Mouse (Mus musculus) embryo, embryonic 11 days (tissue): ENCODE measurements around the gene B4galt5.

Source experiments
- DNase-seq: peaks from one replicate; pipeline ENCODE4 v3.0.0-alpha.2; 2015

The B4galt5 gene

DNA sequence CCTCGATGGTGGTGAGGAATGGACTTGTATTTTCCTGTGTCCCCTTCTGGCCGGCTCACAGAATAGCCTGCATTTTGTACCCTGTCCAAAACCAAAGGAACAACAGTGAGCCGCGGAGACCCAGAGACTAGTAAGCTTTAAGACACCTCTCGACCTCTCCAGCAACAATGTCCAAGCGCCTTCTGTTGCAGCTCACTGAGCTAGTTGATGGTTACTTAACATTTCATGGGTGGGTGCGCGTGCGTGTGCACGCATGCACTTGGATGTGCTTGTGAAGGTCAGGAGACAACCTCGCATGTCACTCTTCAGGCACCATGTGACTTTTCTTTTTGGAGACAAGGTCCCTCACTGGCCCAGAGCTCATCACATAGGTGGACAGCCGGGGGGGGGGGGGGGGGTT, 47.0 kb downstream of the B4galt5 start:
- DNase-seq = no peak

DNA sequence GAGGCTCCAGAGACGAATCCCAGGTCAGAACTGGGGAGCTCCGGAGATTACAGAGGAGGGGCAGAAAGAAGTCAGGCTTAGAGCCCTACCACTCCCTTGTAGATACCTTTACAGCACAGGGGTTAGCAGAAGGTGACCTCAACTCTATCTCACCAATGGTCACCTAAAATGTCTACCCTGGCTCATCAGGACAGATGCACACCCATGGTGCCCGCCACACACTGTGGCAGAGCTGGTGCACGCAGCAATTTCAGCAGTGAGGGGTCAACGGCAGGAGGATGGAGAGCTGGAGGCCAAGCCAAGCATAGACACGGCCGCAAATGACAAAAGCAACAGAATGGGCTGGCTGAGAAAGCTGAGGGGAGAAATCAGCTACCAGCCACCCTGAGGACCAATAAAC, 47.4 kb downstream of the B4galt5 start:
- no peak for DNase-seq

DNA sequence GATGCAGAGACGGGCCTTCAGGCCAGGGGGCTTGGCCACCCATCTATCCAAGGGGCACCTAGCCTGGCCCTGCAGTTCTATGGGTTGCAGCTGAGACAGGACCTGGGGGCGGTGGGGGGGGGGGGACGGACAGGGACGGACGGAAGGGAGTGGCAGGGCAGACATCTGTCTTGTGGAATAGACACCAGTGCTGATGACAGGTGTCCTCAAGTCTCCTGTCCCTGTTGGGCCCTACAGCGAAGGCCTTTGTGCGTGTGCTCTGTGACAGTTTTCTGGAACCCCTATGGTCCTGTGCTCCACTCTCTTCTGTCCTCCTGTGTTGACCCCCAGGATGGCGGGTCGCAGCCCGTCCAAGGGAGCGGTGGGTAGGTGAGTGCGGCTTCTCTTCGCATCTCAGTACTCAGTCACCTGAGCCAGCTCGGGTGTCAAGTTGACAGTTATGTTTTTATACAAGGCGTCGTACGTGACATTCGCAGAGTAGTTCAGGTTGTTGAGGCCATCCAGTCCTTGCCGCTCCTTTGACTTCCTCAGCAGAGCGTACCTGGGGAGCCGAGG, 48.0 kb downstream of the B4galt5 start:
- no peak for DNase-seq

DNA sequence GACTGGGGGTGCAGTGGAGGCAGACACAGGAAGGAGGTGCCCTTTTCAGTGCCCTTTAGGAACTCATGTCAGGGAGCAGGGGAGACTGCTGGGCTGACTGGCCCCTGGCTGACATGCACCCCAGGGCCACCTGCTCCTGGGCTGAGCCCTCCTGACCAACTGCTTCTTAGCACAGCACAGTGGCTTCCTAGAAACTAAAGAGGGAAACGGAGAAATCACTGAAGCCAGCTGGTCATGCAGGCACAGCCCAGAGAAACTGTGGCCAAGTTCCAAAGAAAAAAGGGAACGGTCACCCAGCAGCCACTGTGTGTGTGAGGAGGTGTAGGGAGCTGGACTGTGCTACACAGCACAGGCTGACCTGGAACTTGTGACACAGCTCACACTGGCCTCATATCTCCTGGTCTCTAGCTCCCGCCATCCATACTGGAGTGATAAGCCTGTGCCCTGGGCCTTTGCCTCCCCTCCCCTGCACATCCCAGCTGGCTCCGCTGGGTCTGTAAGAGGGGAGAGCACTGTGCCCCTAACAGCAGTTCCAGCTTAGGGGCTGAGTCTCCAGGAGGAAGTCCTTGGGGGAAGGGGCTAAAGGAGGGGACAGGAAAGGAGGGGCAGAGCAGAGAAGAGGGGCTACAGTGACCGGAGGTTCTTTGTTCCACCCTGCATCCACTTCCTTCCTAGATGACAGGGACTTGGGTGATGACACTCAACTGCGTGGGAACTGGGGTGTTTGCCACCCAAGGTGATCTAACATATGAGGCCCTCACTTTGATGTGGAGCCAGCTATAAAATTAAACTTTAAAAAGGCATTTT, 48.9 kb downstream of the B4galt5 start:
- DNase-seq = no peak

DNA sequence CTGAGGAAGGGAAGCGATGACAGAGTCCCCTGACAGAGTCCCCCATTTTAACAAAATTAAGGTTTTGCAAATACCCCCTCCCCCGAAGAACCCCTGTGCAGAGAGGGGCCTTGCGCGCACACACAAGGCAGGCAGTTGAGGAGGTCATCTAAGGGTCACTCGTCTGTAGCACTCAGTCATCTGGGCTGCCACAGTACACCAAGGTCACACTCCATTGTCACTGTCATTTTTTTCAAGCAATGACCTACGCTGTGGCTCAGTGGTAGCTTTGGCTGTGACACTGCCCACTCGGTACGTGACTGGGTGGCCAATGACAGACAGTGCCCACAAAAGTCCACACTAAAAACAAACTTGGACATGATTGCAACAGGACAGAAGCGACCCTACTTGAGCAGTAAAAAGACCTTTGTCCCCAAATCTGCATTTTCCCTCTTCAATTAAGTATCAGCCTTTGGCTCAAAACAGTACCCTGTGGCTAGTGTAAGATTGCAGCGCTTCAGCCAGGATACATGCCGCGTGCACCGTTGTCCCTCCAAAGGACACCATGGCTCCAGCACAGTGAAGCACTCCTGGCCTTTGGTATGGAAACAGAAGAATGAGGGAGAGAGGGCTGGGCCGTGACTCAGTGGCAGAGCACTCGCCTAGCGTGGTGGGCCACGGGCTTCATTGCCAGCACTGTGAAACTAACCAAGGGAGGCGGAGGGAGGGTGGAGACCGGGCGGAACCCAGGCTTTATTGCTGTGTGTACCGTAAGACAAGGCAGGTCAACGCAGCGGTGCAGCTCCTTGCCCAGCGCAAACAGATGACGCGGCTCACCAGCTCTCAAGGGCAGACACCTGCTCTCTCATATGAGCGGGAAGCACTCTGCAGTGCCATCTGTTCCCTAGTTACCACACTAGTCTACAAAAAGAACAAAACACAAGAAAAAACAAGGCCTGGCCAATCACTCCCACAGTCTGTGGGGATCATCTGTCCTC, 50.0 kb downstream of the B4galt5 start:
- peak; percentile 51 for DNase-seq

DNA sequence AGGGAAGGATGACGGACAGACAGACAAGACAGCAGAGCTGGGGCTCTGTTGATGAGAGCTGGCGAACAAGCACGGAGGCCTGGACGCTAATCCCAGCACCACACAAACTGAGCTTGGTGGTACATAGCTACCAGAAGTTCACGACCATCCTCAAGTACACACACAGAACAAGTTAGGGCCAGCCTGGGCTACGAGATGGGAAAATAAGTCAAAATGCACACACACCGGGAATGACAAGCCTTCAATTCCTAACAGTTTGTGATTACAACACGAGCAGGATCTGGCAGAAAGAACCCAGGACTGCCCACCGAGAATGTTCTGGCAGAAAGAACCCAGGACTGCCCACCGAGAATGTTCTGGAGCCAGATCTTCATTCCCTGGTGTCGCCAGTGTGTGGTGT, 51.0 kb downstream of the B4galt5 start:
- DNase-seq = no peak

DNA sequence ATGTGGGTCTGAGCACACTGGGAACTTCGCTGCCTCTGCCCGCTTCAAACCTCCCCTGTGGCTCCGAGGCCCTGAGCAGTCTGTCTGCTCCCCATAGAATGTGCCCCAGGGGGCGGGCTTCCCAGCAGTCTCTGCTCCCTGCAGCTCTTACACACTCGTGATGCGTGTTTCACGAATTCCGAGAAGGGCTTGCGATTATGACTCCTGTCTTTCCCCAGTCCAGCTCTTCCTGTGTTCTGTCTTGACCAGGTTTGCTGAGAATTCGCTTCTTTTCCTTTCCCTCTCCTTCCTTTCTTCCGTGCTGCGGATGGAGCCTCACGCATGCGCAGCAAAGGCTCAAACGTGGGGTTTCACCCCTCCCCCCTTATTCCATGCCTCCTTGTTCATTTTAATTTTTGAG, 54.1 kb downstream of the B4galt5 start:
- DNase-seq = peak; percentile 29

DNA sequence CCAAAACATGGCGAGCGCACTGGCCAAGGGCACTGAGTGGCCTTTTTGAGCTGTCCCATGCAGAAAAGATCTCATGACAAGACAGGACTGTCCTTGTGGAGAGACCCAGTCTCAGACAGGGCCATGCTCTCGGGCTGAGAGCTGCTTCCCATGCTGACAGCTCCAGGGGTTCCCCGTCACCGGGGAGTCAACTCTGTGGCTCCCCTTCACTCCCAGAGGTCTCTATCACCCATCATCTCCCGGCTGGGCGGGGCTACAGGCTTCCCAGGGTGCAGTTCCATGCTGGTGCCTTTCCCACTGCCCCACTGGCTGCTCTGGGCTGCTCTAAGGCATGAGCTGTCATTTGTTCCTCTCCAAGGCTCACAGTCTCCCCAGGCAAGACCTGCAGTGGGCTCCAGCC, 54.8 kb downstream of the B4galt5 start:
- DNase-seq = no peak

DNA sequence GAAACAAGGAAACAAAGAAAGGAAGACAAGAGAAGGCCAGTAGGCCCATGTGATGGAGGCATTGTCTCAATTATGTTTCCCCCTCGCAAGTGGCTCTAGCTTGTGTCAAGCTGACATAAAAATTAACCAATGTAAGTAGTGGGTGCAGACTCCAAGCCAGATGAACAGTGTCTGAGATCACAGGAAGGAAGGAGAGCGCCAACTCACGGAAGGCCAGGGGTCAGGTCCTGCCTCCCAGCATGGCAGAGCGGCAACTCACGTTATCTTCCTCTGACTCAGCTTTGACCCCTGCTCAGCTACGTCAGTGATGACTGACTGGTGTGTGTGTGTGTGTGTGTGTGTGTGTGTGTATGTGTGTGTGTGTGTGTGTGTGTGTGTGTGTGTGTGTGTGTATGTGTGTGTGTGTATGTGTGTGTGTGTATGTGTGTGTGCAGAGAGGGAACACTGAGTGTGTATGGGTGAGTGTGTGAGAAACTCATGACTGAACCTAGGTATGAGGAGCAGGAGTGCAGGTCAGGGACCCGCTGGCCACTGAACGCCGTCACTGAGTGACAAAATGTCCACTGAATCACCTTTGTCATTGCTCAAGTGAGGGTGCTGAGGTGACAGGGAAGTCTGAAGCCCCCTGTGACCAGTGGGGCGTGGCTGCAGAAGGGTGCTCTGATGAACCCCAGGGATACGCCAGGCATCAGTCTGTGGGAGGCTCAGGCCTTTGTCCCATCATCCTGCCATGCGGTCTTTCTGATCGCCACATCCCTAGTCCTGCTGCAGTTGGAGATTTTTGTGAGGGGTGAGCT, 55.5 kb downstream of the B4galt5 start:
- peak; percentile 64 for DNase-seq

DNA sequence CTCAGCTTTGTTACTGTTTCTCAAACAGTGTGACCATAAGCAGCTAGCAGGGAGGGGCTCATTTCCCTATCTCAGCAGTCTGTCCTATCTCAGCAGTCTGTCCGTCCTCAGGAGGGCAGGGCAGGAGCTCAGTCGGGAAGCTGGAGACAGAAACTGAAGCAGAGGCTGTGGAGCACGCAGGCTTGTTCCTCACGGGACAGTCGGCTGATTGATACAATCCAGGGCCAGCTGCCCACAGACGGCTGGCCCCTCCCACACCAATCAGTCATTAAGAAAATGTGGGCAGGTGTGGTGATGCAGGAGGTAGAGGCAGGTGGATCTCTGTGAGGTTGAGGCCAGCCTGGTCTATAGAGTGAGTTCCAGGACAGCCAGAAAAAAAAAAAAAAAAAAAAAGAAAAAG, 56.1 kb downstream of the B4galt5 start:
- peak; percentile 43 for DNase-seq

DNA sequence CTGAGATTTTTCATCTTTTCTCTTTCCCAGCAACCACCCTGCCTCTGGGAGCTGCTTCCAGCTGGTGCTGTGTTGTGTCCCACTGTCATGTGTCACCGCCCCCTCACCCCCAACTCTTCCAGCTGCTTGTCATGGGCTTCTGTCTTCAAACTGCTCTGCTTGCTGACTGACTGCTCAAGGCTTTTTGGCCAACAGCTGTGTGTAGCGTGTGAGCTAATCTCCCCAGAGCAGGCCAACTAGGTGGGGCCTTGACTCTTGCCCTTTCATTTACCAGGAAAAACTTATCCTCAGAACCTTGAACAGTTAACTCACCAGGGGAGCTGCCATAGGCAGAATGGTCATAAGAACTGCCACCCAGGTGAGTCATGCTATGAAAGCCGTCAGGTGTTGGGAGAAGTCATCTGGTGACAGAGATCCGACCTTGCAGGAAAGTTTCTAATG, 56.8 kb downstream of the B4galt5 start:
- no peak for DNase-seq

DNA sequence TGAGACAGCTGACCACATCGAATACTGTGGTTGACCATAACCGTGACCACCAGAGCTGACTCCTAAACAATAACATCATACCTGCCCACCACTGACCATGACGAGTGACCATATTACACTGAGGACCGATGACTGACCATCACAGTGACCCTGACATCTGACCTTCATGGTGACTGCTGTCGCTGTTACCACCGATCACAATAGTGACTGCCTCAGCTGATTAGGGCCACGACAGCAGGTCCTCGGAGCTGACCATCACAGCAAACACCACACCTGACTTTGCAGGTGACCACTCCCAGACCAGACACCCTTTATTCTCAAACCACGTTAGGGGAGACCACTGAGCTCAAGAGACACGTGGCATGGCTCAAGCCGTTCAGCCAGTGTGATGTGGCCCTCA, 57.3 kb downstream of the B4galt5 start:
- DNase-seq = no peak

DNA sequence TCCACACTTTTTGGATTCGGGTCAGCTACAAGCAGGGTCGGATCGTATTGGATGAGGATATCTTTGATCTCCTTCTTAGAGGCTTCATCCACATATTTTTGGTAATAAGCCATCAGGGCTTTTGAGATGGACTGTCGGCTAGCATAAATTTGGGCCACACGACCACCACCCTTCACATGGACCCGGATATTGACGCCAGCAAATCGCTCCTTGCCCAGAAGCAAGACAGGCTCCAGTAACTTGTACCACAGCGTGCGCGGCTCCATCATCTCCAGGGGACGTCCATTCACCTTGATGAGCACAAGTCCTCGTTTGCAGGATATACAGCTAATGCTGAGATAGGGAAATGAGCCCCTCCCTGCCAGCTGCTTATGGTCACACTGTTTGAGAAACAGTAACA, 67.5 kb downstream of the B4galt5 start:
- no peak for DNase-seq

DNA sequence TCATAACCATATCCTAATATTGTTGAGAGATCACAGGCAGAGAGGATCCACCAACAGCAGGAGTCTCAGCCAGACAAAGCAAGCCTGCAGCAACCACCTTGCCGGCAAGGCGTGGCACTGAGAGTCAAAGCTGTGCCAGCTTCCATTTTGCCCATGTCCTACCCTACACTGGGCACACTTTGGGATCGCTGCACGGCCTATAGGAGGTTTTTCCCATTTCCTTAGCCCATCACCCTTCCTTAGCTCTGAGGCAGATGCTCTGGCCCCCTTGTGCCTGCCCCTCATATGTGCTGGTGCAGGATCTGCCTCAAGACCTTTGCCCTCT, 68.0 kb downstream of the B4galt5 start:
- no peak for DNase-seq

DNA sequence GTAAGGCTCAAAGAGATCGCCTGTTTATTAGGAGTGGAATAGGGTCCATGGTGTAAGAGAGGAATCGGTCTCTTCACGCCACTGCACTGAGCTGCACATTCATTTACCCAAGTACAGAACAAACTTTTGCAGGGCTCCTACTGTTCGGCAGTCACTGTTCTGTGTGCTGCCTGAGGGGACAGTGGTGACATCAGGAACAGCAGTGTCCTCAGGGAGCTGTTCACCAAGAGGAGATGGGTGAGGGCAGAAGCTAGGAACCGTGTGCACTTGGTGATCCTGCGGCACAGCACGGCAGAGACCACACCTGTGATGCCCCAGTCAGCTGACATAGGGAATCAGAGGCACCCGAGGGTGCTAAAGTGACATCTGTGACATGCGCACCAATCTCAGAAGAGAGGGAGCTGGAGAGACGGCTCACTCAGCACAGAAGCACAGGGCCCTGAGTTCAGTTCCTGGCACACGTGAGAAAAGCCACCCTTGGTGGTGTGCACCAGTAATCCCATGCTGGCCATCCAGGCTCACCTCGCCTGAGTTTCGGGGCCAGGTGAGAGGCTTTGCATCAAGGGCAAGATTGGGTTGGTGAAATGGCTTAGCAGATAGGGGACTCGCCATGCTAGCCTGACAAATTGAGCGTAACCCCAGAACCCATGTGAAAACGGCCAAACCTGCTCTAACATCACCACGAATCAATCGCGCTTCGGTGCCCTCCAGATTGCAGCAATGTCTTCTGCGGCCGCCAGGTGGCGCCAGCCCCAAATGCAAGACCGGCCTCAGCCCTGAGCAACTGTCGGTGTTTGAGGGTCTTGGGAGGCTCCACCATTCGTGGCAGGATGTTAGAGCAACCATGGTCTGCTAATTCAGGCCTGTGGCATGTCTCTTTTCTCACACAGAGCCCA, 68.6 kb downstream of the B4galt5 start:
- DNase-seq = peak; percentile 90

DNA sequence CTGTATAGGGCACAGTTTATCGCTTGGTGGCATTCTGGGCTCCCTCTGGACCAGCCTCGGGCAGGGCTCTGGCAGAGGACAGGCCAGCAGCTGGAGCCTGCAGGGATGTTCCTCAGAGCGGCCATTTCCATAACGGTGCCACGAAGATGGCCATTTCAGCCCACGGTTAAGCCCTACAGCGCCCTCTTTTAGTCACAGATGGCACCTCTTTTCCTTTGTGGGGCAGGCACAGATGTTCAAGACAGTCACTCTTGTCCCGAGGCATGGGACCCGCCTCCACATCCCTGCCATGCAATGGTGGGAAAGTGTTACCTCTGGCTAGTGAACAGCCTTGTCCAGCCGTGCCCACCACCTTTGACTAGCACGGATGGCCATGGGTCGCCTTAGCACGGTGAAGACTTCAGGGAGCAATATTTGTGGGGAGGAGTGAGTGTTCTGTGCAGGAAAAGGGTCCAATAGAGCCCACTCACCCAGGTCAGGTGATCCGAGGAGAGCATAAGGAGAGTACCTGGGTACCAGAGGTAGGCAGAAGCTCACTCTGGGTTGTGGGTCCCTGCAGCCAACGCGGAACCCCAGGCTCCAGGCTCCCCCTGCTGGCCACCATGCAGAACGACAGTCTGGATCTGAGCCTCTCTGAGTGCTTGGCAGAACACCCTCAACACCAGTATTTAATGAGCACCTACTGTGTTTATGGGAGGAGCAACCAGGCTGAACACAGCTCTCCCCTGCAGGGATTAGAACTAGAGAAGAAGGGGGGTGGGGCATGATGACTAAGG, 70.0 kb downstream of the B4galt5 start:
- DNase-seq = peak; percentile 71

DNA sequence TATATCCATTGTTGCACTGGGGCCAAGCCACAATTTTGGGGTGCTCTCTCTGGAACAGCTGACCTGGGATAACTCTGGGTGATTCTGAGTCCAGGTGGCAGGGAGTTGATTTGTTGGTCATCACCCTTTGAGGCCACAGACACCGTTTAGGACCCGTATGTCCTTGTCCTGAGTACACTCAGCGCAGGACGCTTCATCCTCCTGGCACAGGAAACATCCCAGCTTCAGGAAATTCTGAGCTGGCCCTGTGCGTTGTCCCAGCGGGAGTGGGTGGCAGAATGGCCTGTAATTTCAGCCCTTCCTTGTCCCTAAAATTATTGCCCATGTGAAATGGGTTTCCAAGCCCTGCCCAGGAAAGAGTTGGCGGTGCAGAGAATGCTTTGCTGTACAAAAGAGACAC, 71.0 kb downstream of the B4galt5 start:
- no peak for DNase-seq

DNA sequence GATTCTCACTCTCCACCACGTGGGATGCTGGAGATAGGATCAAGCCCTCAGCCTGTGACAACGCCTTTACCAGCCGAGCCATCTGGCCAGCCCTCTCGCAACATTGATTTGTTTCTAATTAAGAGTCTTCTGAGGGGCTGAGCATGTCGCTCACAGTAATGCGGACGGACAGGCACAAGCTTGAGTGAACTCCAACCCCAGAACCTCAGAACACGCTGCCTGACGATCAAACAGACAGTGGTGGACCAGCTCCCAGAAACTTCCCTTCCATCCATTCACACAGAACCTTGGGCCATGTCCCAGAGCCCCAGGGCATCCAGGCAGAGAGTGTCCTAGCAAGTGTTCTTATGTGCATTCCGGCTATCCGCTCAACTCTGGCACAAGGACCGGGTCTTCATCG, 72.0 kb downstream of the B4galt5 start:
- DNase-seq = no peak

DNA sequence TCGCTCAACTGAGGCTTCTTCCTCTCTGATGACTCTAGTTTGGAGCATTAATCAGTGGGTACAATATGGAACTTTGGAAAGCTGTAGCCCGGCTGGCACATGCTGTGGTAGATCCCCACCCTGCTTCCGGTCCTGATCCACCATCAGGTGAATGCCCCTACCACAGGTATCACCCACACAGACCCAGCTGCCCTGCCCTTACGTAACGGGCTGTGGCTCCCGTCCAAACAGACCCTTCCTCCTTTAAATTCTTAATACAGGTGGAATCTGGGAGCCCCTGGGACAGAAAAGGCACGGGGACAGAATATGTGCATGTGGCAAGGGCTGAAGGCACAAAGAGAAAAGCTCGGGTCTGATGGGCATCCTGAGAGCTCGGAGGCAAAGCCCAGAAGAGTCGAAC, 73.1 kb downstream of the B4galt5 start:
- no peak for DNase-seq

DNA sequence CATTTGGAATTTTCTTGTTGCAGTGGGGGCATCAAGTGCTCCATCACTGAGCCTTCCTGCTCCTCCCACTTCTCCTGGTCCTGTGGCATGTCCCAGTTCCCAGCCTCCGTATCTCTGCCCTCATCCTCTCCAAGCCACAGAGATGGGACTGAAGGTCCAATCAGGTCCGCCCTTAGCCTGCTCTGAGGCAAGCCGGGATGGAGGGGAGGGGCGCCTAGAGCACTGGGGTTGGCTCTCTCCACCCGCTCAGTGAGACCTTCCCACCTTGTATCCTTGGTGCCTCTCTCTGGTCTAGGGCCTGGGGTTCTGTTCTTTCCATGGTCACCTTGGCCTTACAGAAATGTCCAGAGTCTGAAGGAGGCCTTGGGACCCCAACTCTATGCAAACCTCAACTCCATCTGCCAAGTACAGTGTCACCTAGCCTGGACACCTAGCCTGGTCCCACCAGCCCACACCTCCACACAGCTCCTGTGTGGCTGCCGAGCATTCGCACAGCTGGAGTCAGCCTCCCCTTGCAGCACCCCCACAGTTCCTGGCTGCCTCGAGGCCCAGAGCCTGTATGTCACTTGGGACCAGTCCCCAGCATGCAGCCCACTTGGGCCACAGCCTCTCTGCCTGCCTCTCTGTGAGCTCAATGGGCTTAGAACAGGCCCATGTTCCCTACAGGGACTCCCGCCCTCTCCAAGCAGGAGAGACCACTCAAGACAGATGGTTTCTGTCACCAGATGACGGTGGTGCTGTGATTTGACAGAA, 74.1 kb downstream of the B4galt5 start:
- no peak for DNase-seq
